Mouse (Mus musculus) myocyte (in vitro differentiated cells): ENCODE results near the gene Cmtm6. TPM values are rescaled to one million over a fixed set of nuclear protein-coding genes. Genes with fewer than 3 reads are reported as not detected.

Source experiments
- H3K27me3 ChIP-seq: one replicate; pipeline ENCODE4 v1.6.1; 2011; ENCODE audit not compliant: control insufficient read depth, insufficient read depth, insufficient read length
- H3K36me3 ChIP-seq: one replicate; pipeline ENCODE4 v1.6.1; 2011; ENCODE audit not compliant: control insufficient read depth, insufficient read depth
- H3K4me2 ChIP-seq: one replicate; pipeline ENCODE4 v1.6.1; 2011; ENCODE audit warnings: low read depth, control low read depth
- H3K4me3 ChIP-seq: one replicate; pipeline ENCODE4 v1.5.1; 2011; ENCODE audit warnings: mild to moderate bottlenecking, control low read depth, moderate library complexity
- H3K79me2 ChIP-seq: one replicate; pipeline ENCODE4 v1.6.1; 2011; ENCODE audit not compliant: control insufficient read depth, insufficient read depth
- H3ac ChIP-seq: one replicate; pipeline ENCODE4 v1.6.1; 2011; ENCODE audit not compliant: control insufficient read depth, insufficient read length
- CEBPB ChIP-seq: IDR thresholded peaks from 2 replicates; pipeline ENCODE4 v1.6.1; 2011; ENCODE audit warnings: mild to moderate bottlenecking, moderate library complexity; ENCODE audit not compliant: poor library complexity, insufficient read depth, severe bottlenecking
- E2F4 ChIP-seq: IDR thresholded peaks from one replicate; pipeline ENCODE4 v1.6.1; 2011; ENCODE audit warnings: mild to moderate bottlenecking, control low read depth, moderate library complexity; ENCODE audit not compliant: insufficient read depth
- MAX ChIP-seq: IDR thresholded peaks from one replicate; pipeline ENCODE4 v1.6.1; 2011; ENCODE audit warnings: low read depth, mild to moderate bottlenecking, control low read depth
- MYOD1 ChIP-seq, 3 experiments: IDR thresholded peaks; one replicate each; pipeline ENCODE4 v1.6.1; 2011; ENCODE audit warnings: control low read depth in 2 of 3, low read depth in 2 of 3, mild to moderate bottlenecking in 2 of 3, moderate library complexity in 1 of 3; ENCODE audit not compliant: insufficient read length in 2 of 3, control insufficient read depth in 1 of 3
- MYOG ChIP-seq, 3 experiments: IDR thresholded peaks; one replicate each; pipeline ENCODE4 v1.6.1; 2011; ENCODE audit warnings: control low read depth in 2 of 3, low read depth in 2 of 3, mild to moderate bottlenecking in 2 of 3; ENCODE audit not compliant: insufficient read length in 2 of 3, control insufficient read depth in 1 of 3, insufficient read depth in 1 of 3
- POLR2A ChIP-seq: IDR thresholded peaks from one replicate; pipeline ENCODE4 v1.6.1; 2011; ENCODE audit warnings: low read depth, mild to moderate bottlenecking, control low read depth, moderate library complexity; ENCODE audit not compliant: insufficient read length
- POLR2AphosphoS2 ChIP-seq: IDR thresholded peaks from one replicate; pipeline ENCODE4 v1.6.1; 2011; ENCODE audit warnings: low read depth, control low read depth; ENCODE audit not compliant: insufficient read length
- REST ChIP-seq: IDR thresholded peaks from one replicate; pipeline ENCODE4 v1.6.1; 2011; ENCODE audit warnings: mild to moderate bottlenecking, control low read depth, moderate library complexity; ENCODE audit not compliant: insufficient read depth, insufficient read length
- SRF ChIP-seq: IDR thresholded peaks from one replicate; pipeline ENCODE4 v1.6.1; 2011; ENCODE audit warnings: low read depth; ENCODE audit not compliant: control insufficient read depth, insufficient read length
- TCF12 ChIP-seq: IDR thresholded peaks from one replicate; pipeline ENCODE4 v1.6.1; 2011; ENCODE audit warnings: mild to moderate bottlenecking, control low read depth; ENCODE audit not compliant: poor library complexity, insufficient read depth, severe bottlenecking
- TCF3 ChIP-seq: IDR thresholded peaks from one replicate; pipeline ENCODE4 v1.6.1; 2011; ENCODE audit warnings: low read depth, control low read depth; ENCODE audit not compliant: insufficient read length
- USF1 ChIP-seq: IDR thresholded peaks from one replicate; pipeline ENCODE4 v1.6.1; 2011; ENCODE audit warnings: low read depth, mild to moderate bottlenecking, control low read depth, moderate library complexity
- polyA plus RNA-seq: library from polyadenylated mRNA; unstranded; fragments of >200 nt; fragmentation: generic; extraction: Trizol; gene quantifications from one replicate; pipeline ENCODE4 v1.2.1, GENCODE M21; 2012; ENCODE audit warnings: missing spikeins

The Cmtm6 gene
- polyA plus RNA-seq, 1 experiment, result 14.3 TPM

DNA sequence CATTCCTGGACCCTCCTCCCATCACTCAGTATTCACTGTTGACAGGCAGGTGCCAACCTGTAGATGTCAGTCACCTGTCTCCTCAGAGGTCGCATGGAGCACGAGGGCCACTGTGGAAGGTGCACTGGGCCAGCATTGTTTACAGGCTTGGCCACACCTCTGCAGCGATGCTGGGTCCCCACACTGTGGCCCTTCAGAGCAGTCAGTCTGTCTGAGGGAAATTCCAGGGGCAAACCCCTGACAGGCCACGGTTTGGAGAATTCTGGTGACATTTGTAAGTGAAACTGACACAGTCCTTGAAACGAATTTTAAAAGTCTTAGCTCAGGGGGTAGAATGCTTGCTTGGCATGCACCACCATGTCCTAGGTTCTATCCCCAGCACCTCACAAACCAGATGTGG, 29.4 kb downstream of the Cmtm6 start:
- Histone ChIP-seq H3K27me3 (no peaks in the 10 kb centered on the region), H3K4me2 (no peak overlapping the region), H3ac (no peak overlapping the region), H3K79me2 (no peaks in the 10 kb centered on the region), H3K36me3 (no peaks in the 10 kb centered on the region), H3K4me3 (no peak overlapping the region)
- no peak for TF ChIP-seq SRF
- no peak for TF ChIP-seq USF1
- TF ChIP-seq POLR2A, result no peak
- no peak for TF ChIP-seq MAX
- TF ChIP-seq MYOD1 (IDR thresholded peaks at IDR 0.05; ENCODE audit: control insufficient read depth in 1 of 3, insufficient read length in 2 of 3, low read depth in 2 of 3), result no peak
- no peak for TF ChIP-seq REST
- TF ChIP-seq CEBPB, result no peak
- TF ChIP-seq TCF3, result no peak
- TF ChIP-seq MYOG (IDR thresholded peaks at IDR 0.05; ENCODE audit: control insufficient read depth in 1 of 3, insufficient read depth in 1 of 3, insufficient read length in 2 of 3, low read depth in 2 of 3), result no peak
- no peak for TF ChIP-seq POLR2AphosphoS2
- no peak for TF ChIP-seq E2F4
- TF ChIP-seq TCF12, result no peak

DNA sequence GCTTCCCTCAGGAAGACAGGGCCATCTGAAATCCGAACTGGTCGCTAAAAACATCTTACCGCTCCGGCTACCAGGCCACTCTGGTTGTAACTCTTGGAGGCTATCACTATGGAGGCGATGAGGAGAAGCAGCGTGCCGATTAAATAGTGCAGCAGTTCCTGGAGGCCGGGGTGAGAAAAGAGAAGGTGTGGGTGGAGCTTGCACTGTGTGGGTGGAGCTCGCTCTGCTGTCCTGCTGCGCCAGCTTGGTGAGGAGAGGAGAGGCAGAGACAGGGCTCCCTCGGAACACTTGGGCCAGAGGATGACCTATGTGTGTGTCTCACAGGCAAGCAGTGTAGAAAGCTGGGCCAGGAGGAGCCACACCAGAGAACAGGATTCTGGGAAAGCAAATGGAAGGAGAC, 30.9 kb downstream of the Cmtm6 start:
- H3K4me2 ChIP-seq, result no peak overlapping the region
- no peak overlapping the region for H3K4me3 ChIP-seq
- H3K36me3 ChIP-seq, result no peaks in the 10 kb centered on the region
- TF ChIP-seq POLR2AphosphoS2 (no peak), MYOD1 (IDR thresholded peaks at IDR 0.05; ENCODE audit: control insufficient read depth in 1 of 3, insufficient read length in 2 of 3, low read depth in 2 of 3) (no peak), TCF12 (no peak), POLR2A (no peak), MAX (no peak), TCF3 (no peak), SRF (no peak), MYOG (IDR thresholded peaks at IDR 0.05; ENCODE audit: control insufficient read depth in 1 of 3, insufficient read depth in 1 of 3, insufficient read length in 2 of 3, low read depth in 2 of 3) (no peak), USF1 (no peak), REST (no peak), CEBPB (no peak), E2F4 (no peak)
- no peaks in the 10 kb centered on the region for H3K79me2 ChIP-seq
- H3K27me3 ChIP-seq, result no peaks in the 10 kb centered on the region
- H3ac ChIP-seq, result no peak overlapping the region

DNA sequence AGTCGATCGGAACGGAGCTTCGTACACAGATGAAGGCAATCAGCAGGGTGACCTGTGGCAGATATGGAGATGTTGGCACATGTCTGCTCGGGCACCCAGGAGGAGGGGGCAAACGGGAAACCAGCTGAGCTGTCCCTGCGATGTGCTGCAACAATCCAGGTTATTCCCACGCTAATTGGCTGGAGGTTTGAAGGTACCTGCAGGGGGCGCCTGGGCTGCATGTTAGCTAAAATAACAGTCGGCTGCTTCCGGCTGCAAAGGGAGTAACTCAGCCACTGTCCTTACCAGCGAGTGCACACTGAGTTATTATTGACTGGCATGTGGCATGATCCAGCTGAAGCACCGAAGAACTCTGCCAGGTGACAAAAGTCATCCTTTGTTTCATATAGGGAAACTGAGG, 32.4 kb downstream of the Cmtm6 start:
- TF ChIP-seq POLR2AphosphoS2 (no peak), POLR2A (no peak)
- Histone ChIP-seq H3K36me3 (no peaks in the 10 kb centered on the region), H3K27me3 (no peaks in the 10 kb centered on the region), H3K79me2 (no peaks in the 10 kb centered on the region), H3K4me2 (no peak overlapping the region), H3K4me3 (no peak overlapping the region), H3ac (no peak overlapping the region)

DNA sequence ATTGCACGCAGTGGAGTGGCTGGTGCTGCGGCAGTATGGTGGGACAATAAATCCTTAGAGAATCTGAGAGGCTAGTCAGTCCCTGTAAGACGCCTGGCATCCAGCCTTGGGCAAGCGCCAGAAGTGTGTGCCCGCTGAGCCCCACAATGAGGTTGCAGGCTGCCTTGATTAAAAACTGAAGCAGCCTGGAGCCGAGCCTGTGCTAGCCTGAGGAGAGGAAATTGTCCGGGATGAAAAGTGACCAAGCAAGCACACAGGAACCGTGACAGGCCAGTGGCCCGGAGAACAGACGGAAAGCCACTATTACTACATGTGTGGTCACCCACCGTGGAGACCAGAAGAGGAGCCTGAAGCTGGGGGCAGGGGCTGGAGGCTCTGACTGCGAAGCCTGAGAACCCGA, 36.1 kb downstream of the Cmtm6 start:
- TF ChIP-seq MYOG (IDR thresholded peaks at IDR 0.05; ENCODE audit: control insufficient read depth in 1 of 3, insufficient read depth in 1 of 3, insufficient read length in 2 of 3, low read depth in 2 of 3) (no peak), TCF3 (no peak), E2F4 (no peak), USF1 (no peak), POLR2A (no peak), REST (no peak), MAX (no peak), TCF12 (no peak), SRF (no peak), POLR2AphosphoS2 (no peak), MYOD1 (IDR thresholded peaks at IDR 0.05; ENCODE audit: control insufficient read depth in 1 of 3, insufficient read length in 2 of 3, low read depth in 2 of 3) (no peak), CEBPB (no peak)
- no peaks in the 10 kb centered on the region for H3K36me3 ChIP-seq
- no peaks in the 10 kb centered on the region for H3K79me2 ChIP-seq
- H3K4me3 ChIP-seq, result no peak overlapping the region
- no peaks in the 10 kb centered on the region for H3K27me3 ChIP-seq
- no peak overlapping the region for H3K4me2 ChIP-seq
- no peak overlapping the region for H3ac ChIP-seq

DNA sequence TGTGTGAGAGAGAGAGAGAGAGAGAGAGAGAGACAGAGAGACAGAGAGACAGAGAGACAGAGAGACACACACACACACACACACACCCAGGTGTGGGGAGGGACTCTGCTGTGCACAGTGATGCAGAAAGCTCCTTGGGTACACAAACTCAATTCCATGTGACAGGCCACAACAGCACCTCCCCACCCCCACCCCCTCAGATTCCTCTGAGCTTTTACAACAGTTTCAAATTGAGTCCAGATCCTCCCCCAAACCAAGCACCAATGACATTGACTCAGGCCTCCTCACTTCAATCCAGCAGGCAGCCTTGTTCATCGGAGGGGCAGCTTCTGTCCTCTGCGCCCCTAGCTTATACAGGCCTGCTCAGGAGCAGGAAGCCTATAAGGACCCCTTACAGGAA, 36.6 kb downstream of the Cmtm6 start:
- TF ChIP-seq USF1, result no peak
- TF ChIP-seq MYOD1 (IDR thresholded peaks at IDR 0.05; ENCODE audit: control insufficient read depth in 1 of 3, insufficient read length in 2 of 3, low read depth in 2 of 3), result no peak
- TF ChIP-seq TCF12, result no peak
- no peaks in the 10 kb centered on the region for H3K27me3 ChIP-seq
- H3K36me3 ChIP-seq, result no peaks in the 10 kb centered on the region
- no peak overlapping the region for H3K4me3 ChIP-seq
- H3K4me2 ChIP-seq, result no peak overlapping the region
- no peak overlapping the region for H3ac ChIP-seq
- no peaks in the 10 kb centered on the region for H3K79me2 ChIP-seq
